13 mouse cellular contexts compared by ENCODE assay signal in the genomic region with DNA sequence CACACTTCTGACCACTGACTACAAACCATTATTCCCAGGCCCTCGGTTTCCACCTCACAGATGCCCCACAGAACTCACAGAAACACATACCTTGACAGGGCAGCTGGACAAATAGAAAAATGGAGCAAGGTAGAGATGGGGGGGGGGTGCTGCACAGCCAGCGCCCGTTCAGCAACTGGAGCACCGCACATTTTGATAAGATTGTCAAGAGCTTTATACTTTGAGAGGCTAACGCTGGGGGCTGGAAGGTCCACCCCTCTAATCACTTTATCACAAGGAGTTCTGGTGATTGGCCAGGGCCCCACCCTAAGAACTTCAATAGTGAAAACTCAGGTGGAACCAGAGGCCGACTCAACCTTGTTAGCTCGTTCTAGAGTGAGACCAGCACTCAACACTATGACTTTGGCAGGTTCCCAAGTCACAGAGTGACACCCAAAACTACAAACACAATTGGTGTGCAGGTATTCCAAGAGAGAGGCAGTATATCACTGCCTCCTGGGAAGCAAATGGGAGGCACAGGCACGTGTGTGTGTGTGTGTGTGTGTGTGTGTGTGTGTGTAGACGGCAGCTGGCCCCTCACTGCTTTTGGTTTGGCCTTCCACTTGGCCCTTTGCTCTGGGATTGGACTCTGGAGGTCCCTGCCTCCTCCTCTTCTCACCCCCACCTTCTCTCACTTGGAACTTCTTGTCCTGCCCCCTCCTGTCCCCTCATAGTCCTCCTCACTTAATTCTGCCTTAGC. TPM values are rescaled to one million over a fixed set of nuclear protein-coding genes. Genes with fewer than 3 reads are reported as not detected.
DNase-seq lines count a peak whose midpoint lies in the region; ATAC-seq lines count a peak whose summit lies in the region.
"Had no signal": no experiment of that assay in that cellular context is flagged by ENCODE, and none has a peak within 500 bp of the region (broad histone marks: within the 10 kb centered on the region; RNA-seq: fewer than 3 reads in every experiment).

No protein-coding gene starts in this region.

- no peak overlapping the region for H3K4me3 ChIP-seq in stomach, embryonic 14.5 days (ENCODE audit: low read depth, low read length)
- H3K4me3 ChIP-seq: hindbrain, embryonic 15.5 days; liver, embryonic 15.5 days had no signal

- peak; percentile 80 for ATAC-seq in stomach, embryonic 14.5 days (ENCODE audit: insufficient number of reproducible peaks, insufficient read depth, low FRiP score, low read depth)
- no peak for ATAC-seq in erythroid progenitor cell, adult 5-6 weeks (replicated peaks; ENCODE audit: low FRiP score, poor library complexity, severe bottlenecking)

- intact Hi-C loops in left cerebral cortex, postnatal 4 days (cut with DNase I), result no loop called here
- intact Hi-C loops in left cerebral cortex, postnatal 25 days (cut with DNase I), result no loop called here

- WGBS in stomach, embryonic 14.5 days, result 52% methylated on average over 9 of the region's 9 CpGs

- DNase-seq in cerebellum, adult 8-10 months, result peak; percentile 35
- no peak for DNase-seq in cerebellum, adult 9-11 months
- peak; percentile 29 for DNase-seq in left cerebral cortex, postnatal 4 days
- no peak for DNase-seq in left cerebral cortex, postnatal 25 days (ENCODE audit: low spot score in 2 of 2)
- DNase-seq in lung, postnatal 10 days, result peak; percentile 29
- DNase-seq in urinary bladder, adult 2 months (ENCODE audit: low spot score), result no peak
- DNase-seq: embryo, embryonic 11 days had no signal

- H3K27ac ChIP-seq in stomach, embryonic 14.5 days (ENCODE audit: low read length), result peak overlapping the region; percentile 21; the same call in 1 of the 2 replicates
- H3K27ac ChIP-seq: hindbrain, embryonic 15.5 days; kidney, postnatal 0 days; liver, embryonic 15.5 days had no signal

- no peaks in the 10 kb centered on the region for H3K27me3 ChIP-seq in stomach, embryonic 14.5 days (ENCODE audit: control insufficient read depth, insufficient read depth, low read length)
- H3K27me3 ChIP-seq: hindbrain, embryonic 15.5 days; liver, embryonic 15.5 days had no signal

- H3K4me2 ChIP-seq in stomach, embryonic 14.5 days (replicated peaks; ENCODE audit: low read depth, low read length), result no peak overlapping the region
- H3K4me2 ChIP-seq: hindbrain, embryonic 15.5 days; liver, embryonic 15.5 days had no signal

- no peaks in the 10 kb centered on the region for H3K4me1 ChIP-seq in stomach, embryonic 14.5 days (ENCODE audit: control insufficient read depth, insufficient read depth, low read length)

- no peak overlapping the region for H3K9ac ChIP-seq in stomach, embryonic 14.5 days (replicated peaks; ENCODE audit: low read depth, low read length)
- H3K9ac ChIP-seq: hindbrain, embryonic 15.5 days; liver, embryonic 15.5 days had no signal

- H3K9me3 ChIP-seq in stomach, embryonic 14.5 days (ENCODE audit: control insufficient read depth, low read depth, low read length), result no peaks in the 10 kb centered on the region
- H3K9me3 ChIP-seq: G1E; hindbrain, embryonic 15.5 days; liver, embryonic 15.5 days had no signal

- no peaks in the 10 kb centered on the region for H3K36me3 ChIP-seq in stomach, embryonic 14.5 days (ENCODE audit: control insufficient read depth, insufficient read depth, low read length)
- H3K36me3 ChIP-seq: G1E; liver, embryonic 15.5 days had no signal

RNA-seq across cellular contexts. Expression of a gene that starts 24.0 kb away (rescaled TPM):
- total RNA-seq in left cerebral cortex, postnatal 4 days (2021), result 100 to 1,000 TPM; 116 to 121 TPM
- total RNA-seq in left cerebral cortex, postnatal 25 days (2021), result 10 to 100 TPM; 37.8 to 39.4 TPM
- 5.3 and 5.7 TPM in 2 replicates for polyA plus RNA-seq in stomach, embryonic 14.5 days (2014; fragmentation: Nextera tagmentation; extraction: Ambion mirVana)
- 10.1 and 13.0 TPM in 2 replicates for total RNA-seq in erythroid progenitor cell, adult 5-6 weeks (2015; ENCODE audit: low replicate concordance)
- total RNA-seq in erythroid progenitor cell, adult 5-6 weeks (2017; ENCODE audit: low replicate concordance), result 3.9 and 4.5 TPM in 2 replicates
- polyA plus RNA-seq in urinary bladder, adult 2 months (2012; rRNA removed), result 8.0 and 9.4 TPM in 2 replicates

RNA-seq across cellular contexts. Expression of a gene that starts 45.5 kb away (rescaled TPM):
- total RNA-seq in left cerebral cortex, postnatal 4 days (2021), result 1 to 10 TPM; 3.3 to 3.5 TPM
- 10 to 100 TPM in 1 of 2 experiments, 1 to 10 TPM in 1; 9.3 to 12.5 TPM for total RNA-seq in left cerebral cortex, postnatal 25 days (2021)
- polyA plus RNA-seq in stomach, embryonic 14.5 days (2014; fragmentation: Nextera tagmentation; extraction: Ambion mirVana), result 4.7 and 4.8 TPM in 2 replicates
- not detected in 2 replicates for total RNA-seq in erythroid progenitor cell, adult 5-6 weeks (2015; ENCODE audit: low replicate concordance)
- 0.83 TPM in 1 of 2 replicates, not detected in the other for total RNA-seq in erythroid progenitor cell, adult 5-6 weeks (2017; ENCODE audit: low replicate concordance)
- 20.9 and 22.1 TPM in 2 replicates for polyA plus RNA-seq in urinary bladder, adult 2 months (2012; rRNA removed)

Comparison
In these comparisons a context has a peak if more than half of its experiments do, and no peak if none do; other contexts are left out.
1. DNase-seq: peak in cerebellum, adult 8-10 months (single experiment), left cerebral cortex, postnatal 4 days (single experiment) and lung, postnatal 10 days (single experiment); none in cerebellum, adult 9-11 months (single experiment), left cerebral cortex, postnatal 25 days (0 of 2) and urinary bladder, adult 2 months (single experiment).